In the genomic region with DNA sequence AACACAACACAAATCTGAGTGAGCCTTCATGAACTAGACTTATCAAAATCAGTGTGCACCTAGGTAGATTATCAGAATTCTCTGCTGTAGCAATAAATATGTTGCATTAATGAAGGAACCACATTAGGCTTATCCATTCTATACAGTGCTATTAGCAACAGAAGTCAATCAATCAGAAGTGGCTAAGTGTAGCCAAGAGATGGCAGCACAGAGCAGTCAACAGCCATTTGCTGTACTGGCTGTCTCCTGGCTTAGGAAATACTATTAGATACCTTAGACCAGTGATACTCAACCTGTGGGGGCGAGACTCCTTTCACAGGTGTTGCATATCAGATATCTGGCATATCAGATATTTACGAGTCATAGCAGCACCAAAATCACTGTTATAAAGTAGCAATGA, we compare ENCODE assay signal across 17 mouse cellular contexts. TPM values are rescaled to one million over a fixed set of nuclear protein-coding genes. Genes with fewer than 3 reads are reported as not detected.
DNase-seq lines count a peak whose midpoint lies in the region; ATAC-seq and TF ChIP-seq lines count a peak whose summit lies in the region.
"Had no signal": no experiment of that assay in that cellular context is flagged by ENCODE, and none has a peak within 500 bp of the region (broad histone marks: within the 10 kb centered on the region; RNA-seq: fewer than 3 reads in every experiment).

No protein-coding gene starts in this region.

- no peaks in the 10 kb centered on the region for H3K9me3 ChIP-seq in kidney, postnatal 0 days (replicated peaks; ENCODE audit: low read length)
- H3K9me3 ChIP-seq in kidney, embryonic 14.5 days (ENCODE audit: control insufficient read depth, low read length), result no peaks in the 10 kb centered on the region
- H3K9me3 ChIP-seq: liver, embryonic 12.5 days; megakaryocyte, embryonic 14.5 days had no signal

- no peaks in the 10 kb centered on the region for H3K4me1 ChIP-seq in kidney, postnatal 0 days (replicated peaks; ENCODE audit: insufficient read depth, low read length)
- H3K4me1 ChIP-seq in kidney, embryonic 14.5 days (ENCODE audit: control insufficient read depth, insufficient read depth, low read length), result no peaks in the 10 kb centered on the region
- H3K4me1 ChIP-seq: liver, embryonic 12.5 days; megakaryocyte, embryonic 14.5 days had no signal

- no peak overlapping the region for H3K4me3 ChIP-seq in kidney, postnatal 0 days (replicated peaks; ENCODE audit: low read depth, low read length)
- no peak overlapping the region for H3K4me3 ChIP-seq in kidney, embryonic 14.5 days (ENCODE audit: low read length)
- H3K4me3 ChIP-seq: liver, embryonic 12.5 days; megakaryocyte, embryonic 14.5 days had no signal

- H3K9ac ChIP-seq in kidney, postnatal 0 days (ENCODE audit: low read depth, low read length), result no peak overlapping the region
- H3K9ac ChIP-seq in kidney, embryonic 14.5 days (ENCODE audit: low read depth, low read length), result no peak overlapping the region
- H3K9ac ChIP-seq: liver, embryonic 12.5 days had no signal

- intact Hi-C loops in left cerebral cortex, postnatal 4 days (cut with DNase I), result no loop called here
- intact Hi-C loops in gastrocnemius, postnatal 36 days (cut with DNase I), result no loop called here

- no peaks in the 10 kb centered on the region for H3K36me3 ChIP-seq in kidney, postnatal 0 days (ENCODE audit: insufficient read depth, low read length)
- H3K36me3 ChIP-seq in kidney, embryonic 14.5 days (ENCODE audit: control insufficient read depth, insufficient read depth, low read length), result no peaks in the 10 kb centered on the region
- H3K36me3 ChIP-seq: liver, embryonic 12.5 days had no signal

- H3K4me2 ChIP-seq in kidney, postnatal 0 days (ENCODE audit: low read length), result no peak overlapping the region
- H3K4me2 ChIP-seq in kidney, embryonic 14.5 days (replicated peaks; ENCODE audit: low read depth, low read length), result no peak overlapping the region
- H3K4me2 ChIP-seq: liver, embryonic 12.5 days had no signal

- peak; percentile 17 for DNase-seq in CD4-positive, CD25-positive, alpha-beta regulatory T cell, adult 2 months (ENCODE audit: low read depth, low spot score)
- no peak for DNase-seq in kidney, postnatal 0 days (ENCODE audit: low spot score)
- peak; percentile 7 for DNase-seq in retina, embryonic 14.5 days (ENCODE audit: low spot score)
- DNase-seq in retina, postnatal 1 day, result no peak
- no peak for DNase-seq in left cerebral cortex, postnatal 4 days
- no peak for DNase-seq in gastrocnemius, postnatal 36 days
- DNase-seq: adrenal gland, postnatal 10 days; heart, adult 11 months had no signal

- no peak overlapping the region for H3K27ac ChIP-seq in kidney, postnatal 0 days
- H3K27ac ChIP-seq in kidney, embryonic 14.5 days (ENCODE audit: low read depth, low read length), result no peak overlapping the region
- H3K27ac ChIP-seq: liver, embryonic 12.5 days had no signal

- ATAC-seq in CD4-positive, CD25-positive, alpha-beta regulatory T cell, adult 4 months, result no peak
- ATAC-seq in kidney, postnatal 0 days (replicated peaks; ENCODE audit: low FRiP score, low read depth), result no peak
- ATAC-seq in kidney, embryonic 14.5 days (ENCODE audit: low FRiP score, low TSS enrichment), result no peak
- ATAC-seq: hindbrain, embryonic 16.5 days; liver, embryonic 12.5 days had no signal

- 63% methylated on average over 2 of the region's 2 CpGs for WGBS in kidney, postnatal 0 days
- WGBS in kidney, embryonic 14.5 days, result 59% methylated on average over 2 of the region's 2 CpGs

- no peaks in the 10 kb centered on the region for H3K27me3 ChIP-seq in kidney, postnatal 0 days (ENCODE audit: insufficient read depth, low read length)
- H3K27me3 ChIP-seq in kidney, embryonic 14.5 days (ENCODE audit: control insufficient read depth, insufficient read depth, low read length), result no peaks in the 10 kb centered on the region
- H3K27me3 ChIP-seq: liver, embryonic 12.5 days; megakaryocyte, embryonic 14.5 days had no signal

- peak; percentile 44; the same call in 1 of the 2 replicates for TF ChIP-seq CTCF in kidney, postnatal 0 days (IDR thresholded peaks at IDR 0.05; ENCODE audit: low read depth)

RNA-seq across cellular contexts. Expression of gene Cypt3, which starts 41.2 kb away (rescaled TPM):
- polyA plus RNA-seq in CD4-positive, CD25-positive, alpha-beta regulatory T cell, adult 4 months (2017; shearing (Covaris generic)), result not detected
- not detected in 2 replicates for polyA plus RNA-seq in kidney, postnatal 0 days (2015; fragmentation: Nextera tagmentation; extraction: Ambion mirVana)
- polyA plus RNA-seq in kidney, embryonic 14.5 days (2014; fragmentation: Nextera tagmentation; extraction: Ambion mirVana), result not detected in 2 replicates
- not detected for total RNA-seq in left cerebral cortex, postnatal 4 days (2021)
- not detected for total RNA-seq in gastrocnemius, postnatal 36 days (2021)
- total RNA-seq: adrenal gland, postnatal 10 days; heart, postnatal 10 days; layer of hippocampus, adult 18-20 months had no signal
- polyA plus RNA-seq: hindbrain, embryonic 16.5 days; liver, embryonic 12.5 days; small intestine, adult 2 months; stomach, embryonic 16.5 days had no signal

Comparison
In these comparisons a context has a peak if more than half of its experiments do, and no peak if none do; other contexts are left out.
1. DNase-seq: peak in CD4-positive, CD25-positive, alpha-beta regulatory T cell, adult 2 months (single experiment) and retina, embryonic 14.5 days (single experiment); none in kidney, postnatal 0 days (single experiment), retina, postnatal 1 day (single experiment), left cerebral cortex, postnatal 4 days (single experiment) and gastrocnemius, postnatal 36 days (0 of 2).